Mouse (Mus musculus) cerebellum, adult 11-12 months (tissue): Measurements from ENCODE around the gene Olfr818.
"Not testable (repeated sequence)": the region's sequence is repeated elsewhere in the genome, so short reads cannot be mapped to it uniquely, and the experiment has no call there.

Source experiments
- DNase-seq: peaks from one replicate; pipeline ENCODE4 v3.0.0; 2022

Olfr818 gene

GRCm38 (mm10) chr10:129949000-129949399, at the start of gene Olfr818:
TSS of gene Olfr818 (minus strand) at chr10:129949100.
- DNase-seq: no peak

- not testable (repeated sequence) for DNase-seq
These were observed 36.1 kb upstream of the Olfr818 start, which contains the start of gene Gm10310 for GRCm38 (mm10) chr10:129984962-129985361. TSS of gene Gm10310 (minus strand) at chr10:129985062.

- not testable (repeated sequence) for DNase-seq
These were observed 33.0 kb upstream of the Olfr818 start for GRCm38 (mm10) chr10:129981867-129982266.

DNA sequence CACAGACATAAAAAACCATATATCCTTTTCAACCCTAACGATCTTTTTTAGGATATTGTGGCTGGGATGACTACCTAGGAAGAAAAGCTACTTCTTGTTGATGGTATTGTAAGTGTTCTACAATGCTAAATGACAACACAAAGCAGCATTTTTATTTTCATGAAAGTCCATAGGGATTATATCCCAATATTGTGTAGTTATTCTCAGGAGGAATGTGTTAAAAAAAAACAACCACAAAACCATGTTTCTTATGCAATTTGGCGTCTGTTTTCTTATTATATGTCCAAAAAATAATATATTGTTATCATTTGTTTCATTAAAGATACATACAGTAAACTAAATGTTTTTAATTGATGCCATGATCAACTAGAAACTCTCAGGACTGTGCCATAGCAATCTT, 27.1 kb upstream of the Olfr818 start, which contains the start of gene Olfr247:
Olfr247 (minus strand) TSS at position 101 of the 400 bp plus-strand sequence.
- DNase-seq: not testable (repeated sequence)

DNA sequence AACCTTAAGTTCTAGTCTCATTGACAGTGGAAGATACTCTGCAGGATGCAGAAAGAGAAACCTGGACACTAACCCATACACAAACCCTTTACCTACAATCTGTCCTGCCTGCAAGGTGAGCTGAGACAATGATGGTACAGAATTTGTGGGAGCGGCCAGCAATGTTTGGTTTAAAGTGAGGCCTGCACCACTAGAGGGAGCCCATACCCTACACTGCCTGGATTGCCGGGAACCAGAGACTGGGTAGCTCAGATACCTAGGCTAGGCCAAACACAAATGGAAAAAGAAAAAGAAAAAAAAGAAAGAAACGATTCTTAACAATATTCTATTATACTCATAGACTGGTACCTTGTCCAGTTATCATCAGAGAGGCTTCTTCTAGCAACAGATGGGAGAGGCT, 24.1 kb upstream of the Olfr818 start:
- not testable (repeated sequence) for DNase-seq

DNA sequence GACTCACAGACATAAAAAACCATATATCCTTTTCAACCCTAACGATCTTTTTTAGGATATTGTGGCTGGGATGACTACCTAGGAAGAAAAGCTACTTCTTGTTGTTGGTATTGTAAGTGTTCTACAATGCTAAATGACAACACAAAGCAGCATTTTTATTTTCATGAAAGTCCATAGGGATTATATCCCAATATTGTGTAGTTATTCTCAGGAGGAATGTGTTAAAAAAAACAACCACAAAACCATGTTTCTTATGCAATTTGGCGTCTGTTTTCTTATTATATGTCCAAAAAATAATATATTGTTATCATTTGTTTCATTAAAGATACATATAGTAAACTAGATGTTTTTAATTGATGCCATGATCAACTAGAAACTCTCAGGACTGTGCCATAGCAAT, 18.3 kb upstream of the Olfr818 start, which contains the start of gene Olfr819:
Olfr819 (minus strand) TSS at position 101 of the 400 bp plus-strand sequence.
- DNase-seq: not testable (repeated sequence)

DNA sequence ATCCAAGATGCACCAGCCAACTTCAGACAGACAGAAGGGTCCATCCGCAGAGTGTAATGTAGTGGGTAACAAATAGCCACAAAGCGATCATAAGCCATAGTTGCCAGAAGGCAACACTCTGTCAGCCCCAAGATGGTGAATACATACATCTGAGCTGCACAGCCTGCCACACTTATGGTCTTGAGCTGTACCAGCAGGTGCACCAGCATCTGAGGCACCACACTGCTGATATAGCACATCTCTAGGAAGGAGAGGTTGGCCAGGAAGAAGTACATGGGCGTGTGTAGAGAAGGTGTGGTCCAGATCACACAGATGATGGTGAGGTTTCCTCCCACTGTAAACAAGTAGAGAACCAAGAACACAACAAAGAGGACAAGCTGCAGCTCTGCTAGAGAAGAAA, 17.3 kb upstream of the Olfr818 start:
- DNase-seq: not testable (repeated sequence)

GRCm38 (mm10) chr10:129915497-129915896, 33.4 kb downstream of the Olfr818 start, which contains the start of gene Olfr816:
TSS of gene Olfr816 (minus strand) at chr10:129915597.
- DNase-seq: no peak

DNA sequence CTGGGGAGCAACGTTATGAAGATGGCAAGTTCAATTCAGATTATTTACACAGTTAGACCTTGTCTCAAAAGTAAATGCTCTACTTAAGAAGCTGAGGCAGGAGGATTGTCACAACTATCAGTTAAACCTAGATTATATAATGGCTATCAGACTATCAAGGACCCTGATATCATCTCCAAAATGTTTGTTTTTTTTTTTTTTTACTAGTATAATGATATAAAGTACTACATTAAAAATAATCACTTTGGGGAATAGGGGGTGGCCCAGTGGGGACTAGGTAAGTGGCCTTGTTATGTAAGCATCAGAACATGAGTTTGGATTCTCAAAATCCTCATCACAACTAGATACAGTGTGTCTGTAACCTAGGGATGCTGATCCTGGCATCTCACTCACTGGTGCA, 43.1 kb downstream of the Olfr818 start, which contains the start of gene Olfr815:
Olfr815 (minus strand) TSS at position 101 of the 400 bp plus-strand sequence.
- DNase-seq: not testable (repeated sequence)
